Mouse (Mus musculus) embryo, embryonic 9.5 days (tissue): Measurements from ENCODE around the gene AB124611.
"Not testable (repeated sequence)": the region's sequence is repeated elsewhere in the genome, so short reads cannot be mapped to it uniquely, and the experiment has no call there.

Source experiments
- DNase-seq: peaks from one replicate; pipeline ENCODE4 v3.0.0-alpha.2; 2017; ENCODE audit errors: extremely low spot score

The AB124611 gene

GRCm38 (mm10) chr9:21564420-21564819 lies 38.4 kb downstream of the AB124611 start:
- DNase-seq, result no peak

GRCm38 (mm10) chr9:21565004-21565586 lies 39.1 kb downstream of the AB124611 start:
- DNase-seq, result no peak

DNA sequence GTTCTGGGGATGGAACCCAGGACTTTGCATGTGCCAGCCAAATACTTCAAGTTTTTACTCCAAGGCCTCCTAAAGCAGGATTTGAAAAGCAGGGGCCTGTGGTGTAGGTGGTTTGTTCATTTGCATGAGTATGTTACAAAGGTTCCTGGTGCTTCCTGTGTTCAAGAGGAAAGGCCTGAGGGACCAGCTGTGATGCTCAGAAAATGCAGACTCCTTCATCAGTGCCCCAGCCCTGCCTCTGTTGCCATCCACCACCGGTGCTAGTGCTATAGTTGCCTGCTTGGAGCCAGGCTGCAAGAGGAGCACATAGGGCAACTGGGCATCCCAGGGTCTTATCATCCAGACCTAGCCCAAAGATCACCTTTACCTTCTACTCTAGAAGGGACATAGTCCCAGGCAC lies 40.6 kb downstream of the AB124611 start:
- DNase-seq, result no peak

- no peak for DNase-seq
Measured at GRCm38 (mm10) chr9:21567051-21567450, 41.1 kb downstream of the AB124611 start.

DNA sequence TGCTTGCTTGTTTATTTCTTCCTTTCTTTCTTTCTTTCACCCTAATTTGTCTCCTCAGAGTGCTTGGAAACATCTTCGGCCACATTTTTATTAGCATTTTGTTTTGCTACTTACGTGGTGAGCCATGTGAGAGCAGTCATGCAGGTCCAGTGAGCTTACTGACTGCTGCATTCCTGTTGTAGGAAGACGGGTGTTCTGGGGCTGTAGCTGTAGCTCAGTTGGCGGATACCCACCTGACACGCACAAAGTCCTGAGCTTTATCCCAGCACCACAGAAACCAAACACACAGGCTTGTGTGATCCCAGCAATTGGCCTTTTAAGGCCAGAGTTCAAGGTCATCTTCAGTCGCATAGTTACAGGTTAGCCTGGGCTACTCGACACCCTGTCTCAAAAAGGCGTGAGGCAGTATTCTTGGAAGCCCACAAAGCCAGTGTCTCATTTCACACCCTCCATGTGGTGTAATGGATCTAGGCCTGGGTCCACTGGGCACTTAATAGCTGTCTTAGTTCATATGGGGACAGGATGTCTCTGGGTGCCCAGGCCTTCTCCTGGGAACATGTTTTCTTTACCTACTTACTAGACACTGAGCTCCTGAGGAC lies 42.8 kb downstream of the AB124611 start:
- DNase-seq, result no peak

- no peak for DNase-seq
Measured at GRCm38 (mm10) chr9:21574012-21574801, 48.2 kb downstream of the AB124611 start.

GRCm38 (mm10) chr9:21575253-21575652 lies 49.3 kb downstream of the AB124611 start:
- DNase-seq, result no peak

GRCm38 (mm10) chr9:21576286-21576685 lies 50.3 kb downstream of the AB124611 start:
- DNase-seq, result no peak

DNA sequence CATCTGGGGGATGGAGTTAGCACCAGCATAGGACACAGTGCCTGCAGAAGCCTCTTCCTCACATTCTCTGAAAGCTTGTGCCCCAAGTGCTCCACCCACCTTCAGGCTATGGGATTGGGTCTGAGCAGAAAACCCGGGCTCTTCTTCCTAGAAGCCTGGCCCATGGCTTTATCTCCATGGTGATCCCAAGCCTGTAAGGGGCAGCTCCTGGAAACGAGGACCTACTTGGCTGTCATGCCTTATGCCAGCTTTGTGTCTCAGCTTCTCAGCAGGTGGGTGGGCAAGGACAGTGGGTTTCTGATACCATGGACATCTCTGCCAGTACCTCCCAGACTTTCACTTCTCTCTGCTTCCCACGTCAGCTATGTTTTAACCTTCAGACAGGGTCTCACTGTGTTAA lies 52.2 kb downstream of the AB124611 start:
- no peak for DNase-seq

DNA sequence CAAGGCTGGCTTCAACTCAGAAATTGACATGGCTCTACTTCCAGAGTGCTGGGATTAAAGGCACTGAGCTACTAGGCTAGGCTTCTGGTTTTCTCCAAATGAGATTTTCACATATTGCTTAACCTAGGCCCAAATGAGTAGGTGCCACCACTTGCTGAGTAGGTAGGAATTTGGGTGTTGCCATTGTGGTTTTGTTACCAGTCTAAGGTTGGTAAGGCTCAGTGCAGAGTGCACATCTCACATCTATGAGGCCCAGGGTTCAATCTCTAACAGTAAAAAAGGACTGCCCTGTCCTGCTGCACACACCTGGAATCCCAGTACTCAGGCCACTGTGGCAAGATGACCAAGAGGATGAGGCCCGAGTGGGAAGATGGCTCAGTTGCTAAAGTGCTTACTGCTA lies 59.4 kb downstream of the AB124611 start:
- no peak for DNase-seq

DNA sequence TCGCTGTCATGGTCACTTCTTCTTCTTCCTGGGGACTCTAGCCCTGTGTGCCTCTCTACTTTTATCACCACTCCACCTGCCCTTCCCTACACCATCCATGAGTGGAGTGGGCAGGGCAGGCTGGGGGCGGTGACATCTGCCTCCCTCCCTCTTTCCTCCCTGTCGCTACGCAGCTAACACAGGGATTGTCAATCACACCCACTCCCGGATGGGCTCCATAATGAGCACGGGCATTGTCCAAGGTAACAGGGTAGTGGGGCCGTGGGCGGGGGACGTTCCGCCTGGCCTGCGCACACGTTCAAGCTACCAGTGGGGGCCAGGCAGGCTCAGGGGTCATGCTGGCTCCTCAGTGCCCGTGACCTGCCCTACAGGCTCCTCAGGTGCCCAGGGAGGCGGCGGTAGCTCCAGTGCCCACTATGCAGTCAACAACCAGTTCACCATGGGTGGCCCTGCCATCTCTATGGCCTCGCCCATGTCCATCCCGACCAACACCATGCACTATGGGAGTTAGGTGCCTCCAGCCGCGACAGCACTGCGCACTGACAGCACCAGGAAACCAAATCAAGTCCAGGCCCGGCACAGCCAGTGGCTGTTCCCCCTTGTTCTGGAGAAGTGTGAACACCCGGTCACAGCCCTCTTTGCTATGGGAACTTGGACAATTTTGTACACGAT lies 61.8 kb downstream of the AB124611 start:
- no peak for DNase-seq

DNA sequence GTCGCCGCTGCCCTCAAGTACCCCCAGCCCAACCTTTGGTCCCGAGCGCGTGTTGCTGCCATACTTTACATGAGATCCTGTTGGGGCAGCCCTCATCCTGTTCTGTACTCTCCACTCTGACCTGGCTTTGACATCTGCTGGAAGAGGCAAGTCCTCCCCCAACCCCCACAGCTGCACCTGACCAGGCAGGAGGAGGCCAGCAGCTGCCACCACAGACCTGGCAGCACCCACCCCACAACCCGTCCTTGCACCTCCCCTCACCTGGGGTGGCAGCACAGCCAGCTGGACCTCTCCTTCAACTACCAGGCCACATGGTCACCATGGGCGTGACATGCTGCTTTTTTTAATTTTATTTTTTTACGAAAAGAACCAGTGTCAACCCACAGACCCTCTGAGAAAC lies 62.4 kb downstream of the AB124611 start:
- DNase-seq, result no peak

GRCm38 (mm10) chr9:21589538-21589937 lies 63.6 kb downstream of the AB124611 start:
- DNase-seq, result no peak

GRCm38 (mm10) chr9:21591127-21591830 lies 65.3 kb downstream of the AB124611 start:
- no peak for DNase-seq

DNA sequence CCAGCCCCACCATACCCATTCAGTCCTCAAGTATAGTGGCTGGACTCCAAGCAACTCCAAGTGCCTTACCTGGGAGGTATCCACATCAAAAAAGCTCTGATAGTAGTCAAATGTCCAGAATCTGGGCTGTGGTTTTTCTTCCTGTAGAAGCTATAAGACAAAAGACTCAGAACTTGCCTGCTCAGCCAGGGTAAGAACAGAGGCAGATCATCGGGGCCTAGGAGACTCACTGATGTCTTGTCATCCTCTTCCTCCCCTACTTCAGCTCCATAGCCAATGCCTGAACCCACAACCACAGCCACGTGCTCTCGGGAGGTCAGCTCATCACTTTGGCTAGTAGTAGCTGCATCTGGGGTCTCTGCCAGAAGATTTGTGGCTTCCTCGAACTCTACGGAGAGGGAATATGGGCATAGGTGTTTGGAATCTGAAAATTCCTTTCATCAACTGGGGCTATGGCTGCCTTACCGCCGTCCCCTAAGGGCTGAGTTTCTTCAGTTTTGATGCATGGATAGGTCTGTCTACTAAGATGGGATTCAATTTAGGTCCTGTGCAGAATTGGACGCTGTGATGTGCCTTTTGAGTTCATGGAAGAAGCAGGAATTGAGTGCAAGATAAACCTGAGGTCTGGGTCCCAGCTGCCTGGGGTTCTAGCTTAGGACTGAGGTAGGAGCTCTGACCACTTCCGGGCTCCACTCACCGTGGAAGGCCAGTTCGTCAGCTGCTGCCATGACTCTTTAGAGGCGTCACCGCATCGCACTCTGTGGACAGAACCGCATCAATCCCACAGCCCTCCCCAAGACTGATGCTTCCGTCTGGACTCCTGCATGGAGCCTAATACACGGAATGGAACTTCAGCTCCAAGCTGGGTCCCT lies 66.1 kb downstream of the AB124611 start:
- no peak for DNase-seq

DNA sequence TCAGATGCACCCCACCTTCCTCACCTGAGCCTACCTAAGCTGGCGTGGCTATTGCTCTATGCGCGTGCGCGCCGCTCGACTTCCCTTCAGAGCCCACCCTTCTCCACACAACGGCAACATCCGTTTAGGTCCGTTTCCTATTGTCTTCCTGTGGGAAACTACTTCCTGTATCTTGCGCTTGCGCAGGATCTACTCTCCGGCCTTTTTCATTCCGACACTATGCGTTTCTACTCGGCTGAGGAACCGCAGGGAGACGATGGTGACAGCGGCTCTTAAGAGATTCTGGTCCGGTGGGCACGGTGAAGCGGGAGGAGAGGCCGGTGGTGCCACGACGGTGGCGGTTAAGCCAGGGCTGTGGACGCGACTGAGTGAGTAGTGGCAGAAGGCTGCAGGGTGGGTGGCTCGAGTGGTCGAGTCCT lies 66.7 kb downstream of the AB124611 start, which contains the start of the genes Timm29 and Yipf2:
Timm29 (plus strand) TSS at position 20 of the 419 bp plus-strand sequence.
Yipf2 (minus strand) TSS at position 126 of the 419 bp plus-strand sequence.
- DNase-seq, result peak; percentile 93

- DNase-seq, result no peak
Measured at GRCm38 (mm10) chr9:21593122-21593721, 67.2 kb downstream of the AB124611 start.

GRCm38 (mm10) chr9:21594350-21594749 lies 68.4 kb downstream of the AB124611 start:
- not testable (repeated sequence) for DNase-seq

- no peak for DNase-seq
Measured at GRCm38 (mm10) chr9:21594838-21595237, 68.9 kb downstream of the AB124611 start.
